Mouse (Mus musculus): ENCODE data around the gene 1700007K13Rik. TPM values are rescaled to one million over a fixed set of nuclear protein-coding genes. Genes with fewer than 3 reads are reported as not detected.
"Not testable (repeated sequence)": the region's sequence is repeated elsewhere in the genome, so short reads cannot be mapped to it uniquely, and the experiment has no call there.

1700007K13Rik gene
- not detected in 2 replicates for total RNA-seq (2014; fragmentation: Nextera tagmentation)
- not detected in 2 replicates for total RNA-seq (2017)

GRCm38 (mm10) chr2:28465836-28466518 is at the start of gene 1700007K13Rik:
TSS of gene 1700007K13Rik (minus strand) at chr2:28466332.
- peak; percentile 36 for ATAC-seq (replicated peaks; ENCODE audit: poor library complexity, severe bottlenecking)

- ATAC-seq (replicated peaks; ENCODE audit: poor library complexity, severe bottlenecking) = peak; percentile 67
Measured at GRCm38 (mm10) chr2:28514489-28514888, 48.4 kb upstream of the 1700007K13Rik start.

GRCm38 (mm10) chr2:28513431-28514370 is 47.6 kb upstream of the 1700007K13Rik start:
- ATAC-seq (replicated peaks; ENCODE audit: poor library complexity, severe bottlenecking) = no peak

GRCm38 (mm10) chr2:28512798-28513401 is 46.8 kb upstream of the 1700007K13Rik start, which contains the start of gene Ralgds:
TSS of gene Ralgds (plus strand) at chr2:28513125.
- ATAC-seq (replicated peaks; ENCODE audit: poor library complexity, severe bottlenecking) = peak; percentile 28

GRCm38 (mm10) chr2:28511600-28511999 is 45.5 kb upstream of the 1700007K13Rik start:
- ATAC-seq (replicated peaks; ENCODE audit: poor library complexity, severe bottlenecking) = not testable (repeated sequence)

GRCm38 (mm10) chr2:28506291-28506690 is 40.2 kb upstream of the 1700007K13Rik start:
- ATAC-seq (replicated peaks; ENCODE audit: poor library complexity, severe bottlenecking) = no peak

- ATAC-seq (replicated peaks; ENCODE audit: poor library complexity, severe bottlenecking) = no peak
Measured at GRCm38 (mm10) chr2:28505795-28506194, 39.7 kb upstream of the 1700007K13Rik start, which contains the start of gene Gm10134. TSS of gene Gm10134 (plus strand) at chr2:28506095.

GRCm38 (mm10) chr2:28504676-28505075 is 38.5 kb upstream of the 1700007K13Rik start:
- no peak for ATAC-seq (replicated peaks; ENCODE audit: poor library complexity, severe bottlenecking)

GRCm38 (mm10) chr2:28502987-28503386 is 36.9 kb upstream of the 1700007K13Rik start:
- ATAC-seq (replicated peaks; ENCODE audit: poor library complexity, severe bottlenecking) = no peak

- ATAC-seq (replicated peaks; ENCODE audit: poor library complexity, severe bottlenecking) = peak; percentile 45
Measured at GRCm38 (mm10) chr2:28498431-28498830, 32.3 kb upstream of the 1700007K13Rik start.

GRCm38 (mm10) chr2:28497561-28497960 is 31.4 kb upstream of the 1700007K13Rik start:
- ATAC-seq (replicated peaks; ENCODE audit: poor library complexity, severe bottlenecking) = no peak

GRCm38 (mm10) chr2:28496671-28497070 is 30.5 kb upstream of the 1700007K13Rik start, which contains the start of gene Gbgt1:
TSS of gene Gbgt1 (plus strand) at chr2:28496891.
- ATAC-seq (replicated peaks; ENCODE audit: poor library complexity, severe bottlenecking) = peak; percentile 26; the same call in 1 of the 2 replicates

- ATAC-seq (replicated peaks; ENCODE audit: poor library complexity, severe bottlenecking) = no peak
Measured at GRCm38 (mm10) chr2:28495801-28496595, 29.9 kb upstream of the 1700007K13Rik start.

- peak; percentile 97 for ATAC-seq (replicated peaks; ENCODE audit: poor library complexity, severe bottlenecking)
Measured at GRCm38 (mm10) chr2:28495207-28495756, 29.1 kb upstream of the 1700007K13Rik start.

- ATAC-seq (replicated peaks; ENCODE audit: poor library complexity, severe bottlenecking) = no peak
Measured at GRCm38 (mm10) chr2:28494521-28494920, 28.4 kb upstream of the 1700007K13Rik start.

GRCm38 (mm10) chr2:28483861-28484260 is 17.7 kb upstream of the 1700007K13Rik start:
- no peak for ATAC-seq (replicated peaks; ENCODE audit: poor library complexity, severe bottlenecking)

- no peak for ATAC-seq (replicated peaks; ENCODE audit: poor library complexity, severe bottlenecking)
Measured at GRCm38 (mm10) chr2:28479208-28480204, 13.4 kb upstream of the 1700007K13Rik start.

GRCm38 (mm10) chr2:28477993-28478392 is 11.9 kb upstream of the 1700007K13Rik start:
- ATAC-seq (replicated peaks; ENCODE audit: poor library complexity, severe bottlenecking) = not testable (repeated sequence)
